Mouse (Mus musculus): ENCODE data around the gene Efna3. TPM values are rescaled to one million over a fixed set of nuclear protein-coding genes. Genes with fewer than 3 reads are reported as not detected.

Efna3 gene
- polyA plus RNA-seq, 1 experiment from 2014 or later = 1.8 TPM

- ATAC-seq (ENCODE audit: extremely low read depth, insufficient number of reproducible peaks, low FRiP score, low TSS enrichment) = no peak
- WGBS = 72% methylated on average over 8 of the region's 8 CpGs
These were observed 27.0 kb downstream of the Efna3 start for GRCm38 (mm10) chr3:89295685-89296230.

DNA sequence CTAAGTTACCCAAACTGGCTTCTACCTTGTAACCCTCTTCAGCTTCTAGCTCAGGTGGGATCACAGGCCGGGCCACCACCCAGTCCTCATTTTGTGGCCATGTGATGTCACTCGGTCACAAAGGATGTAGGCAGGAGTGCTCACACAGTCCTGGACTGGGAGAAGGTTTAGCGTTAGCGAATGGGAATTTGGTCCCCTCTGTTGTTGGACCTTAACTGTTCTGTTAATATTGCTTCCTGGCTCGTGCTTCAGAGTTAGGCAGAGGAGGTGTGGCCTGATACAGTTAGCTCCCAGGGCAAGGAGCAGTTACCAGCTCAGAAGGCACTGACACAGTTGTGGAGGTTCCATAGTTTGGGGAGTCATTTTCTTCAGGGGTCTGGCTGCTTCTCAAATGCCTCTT lies 28.6 kb downstream of the Efna3 start:
- Histone ChIP-seq H3K27me3 (replicated peaks) (no peaks in the 10 kb centered on the region; the same call in 1 of the 2 replicates), H3K27ac (replicated peaks) (no peak overlapping the region), H3K9ac (no peak overlapping the region), H3K36me3 (no peaks in the 10 kb centered on the region), H3K4me2 (no peak overlapping the region), H3K9me3 (no peaks in the 10 kb centered on the region), H3K4me1 (no peaks in the 10 kb centered on the region), H3K4me3 (no peak overlapping the region)
- WGBS = 65% methylated on average over 5 of the region's 5 CpGs
- no peak for ATAC-seq (ENCODE audit: extremely low read depth, insufficient number of reproducible peaks, low FRiP score, low TSS enrichment)

More at GRCm38 (mm10) chr3:89295685-89296230, 27.0 kb downstream of the Efna3 start:
- no peaks in the 10 kb centered on the region for H3K9me3 ChIP-seq
- H3K4me3 ChIP-seq = no peak overlapping the region
- H3K4me1 ChIP-seq = no peaks in the 10 kb centered on the region; the same call in 1 of the 2 replicates
- no peak overlapping the region for H3K4me2 ChIP-seq
- no peak overlapping the region for H3K9ac ChIP-seq
- H3K27ac ChIP-seq (replicated peaks) = no peak overlapping the region
- no peaks in the 10 kb centered on the region for H3K36me3 ChIP-seq
- H3K27me3 ChIP-seq (replicated peaks) = peaks cover 4% of the 10 kb centered on the region; the same call in 1 of the 2 replicates

DNA sequence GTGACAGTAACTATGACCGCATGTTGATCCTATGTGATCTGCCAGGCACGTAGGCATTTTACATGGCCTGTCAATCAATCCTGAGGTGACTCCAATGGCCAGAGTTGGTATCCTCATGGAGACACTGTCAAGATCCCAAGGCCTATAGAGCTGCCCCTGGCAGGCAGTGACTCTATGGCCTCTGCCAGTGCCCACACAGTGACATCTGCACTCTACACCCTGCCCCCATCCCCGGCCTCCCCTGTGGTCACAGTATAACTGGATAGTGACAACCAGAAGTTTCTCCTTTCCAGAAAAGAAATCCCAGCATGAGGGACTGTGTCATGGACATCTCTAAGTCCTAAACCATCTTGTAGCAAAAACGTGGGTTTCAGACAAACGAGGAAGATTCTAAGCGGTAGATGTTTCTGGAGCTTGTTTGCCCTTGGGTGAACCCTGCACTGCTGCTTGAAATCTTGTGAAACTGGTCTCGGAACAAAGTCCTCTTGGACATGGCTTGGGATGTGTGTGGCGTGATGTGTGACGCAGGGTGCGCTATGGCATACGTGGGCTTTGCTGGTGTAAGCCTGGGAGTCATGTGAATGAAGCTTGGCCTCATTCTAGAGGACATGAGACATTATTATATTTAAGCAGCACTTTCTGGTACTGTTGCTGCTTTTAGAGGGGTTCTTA lies 29.4 kb downstream of the Efna3 start:
- Histone ChIP-seq H3K4me2 (no peak overlapping the region), H3K27ac (replicated peaks) (no peak overlapping the region), H3K9me3 (no peaks in the 10 kb centered on the region), H3K4me1 (peaks cover 5% of the 10 kb centered on the region; the same call in 1 of the 2 replicates), H3K27me3 (replicated peaks) (no peaks in the 10 kb centered on the region), H3K4me3 (no peak overlapping the region), H3K9ac (no peak overlapping the region), H3K36me3 (no peaks in the 10 kb centered on the region)
- 84% methylated on average over 11 of the region's 11 CpGs for WGBS
- ATAC-seq (ENCODE audit: extremely low read depth, insufficient number of reproducible peaks, low FRiP score, low TSS enrichment) = no peak

- Histone ChIP-seq H3K4me3 (no peak overlapping the region), H3K36me3 (no peaks in the 10 kb centered on the region), H3K4me2 (no peak overlapping the region), H3K27ac (replicated peaks) (no peak overlapping the region), H3K27me3 (replicated peaks) (no peaks in the 10 kb centered on the region; the same call in 1 of the 2 replicates), H3K4me1 (peaks cover 13% of the 10 kb centered on the region), H3K9ac (no peak overlapping the region), H3K9me3 (no peaks in the 10 kb centered on the region)
- ATAC-seq (ENCODE audit: extremely low read depth, insufficient number of reproducible peaks, low FRiP score, low TSS enrichment) = no peak
- 71% methylated on average over 5 of the region's 5 CpGs for WGBS
These were observed 30.5 kb downstream of the Efna3 start for GRCm38 (mm10) chr3:89292303-89292702.

- Histone ChIP-seq H3K27ac (replicated peaks) (no peak overlapping the region), H3K9me3 (no peaks in the 10 kb centered on the region), H3K4me2 (no peak overlapping the region), H3K4me1 (peaks cover 13% of the 10 kb centered on the region), H3K4me3 (no peak overlapping the region), H3K27me3 (replicated peaks) (no peaks in the 10 kb centered on the region; the same call in 1 of the 2 replicates), H3K9ac (no peak overlapping the region), H3K36me3 (no peaks in the 10 kb centered on the region)
- 40% methylated on average over 10 of the region's 10 CpGs for WGBS
- ATAC-seq (ENCODE audit: extremely low read depth, insufficient number of reproducible peaks, low FRiP score, low TSS enrichment) = no peak
These were observed 30.9 kb downstream of the Efna3 start for GRCm38 (mm10) chr3:89291874-89292273.

DNA sequence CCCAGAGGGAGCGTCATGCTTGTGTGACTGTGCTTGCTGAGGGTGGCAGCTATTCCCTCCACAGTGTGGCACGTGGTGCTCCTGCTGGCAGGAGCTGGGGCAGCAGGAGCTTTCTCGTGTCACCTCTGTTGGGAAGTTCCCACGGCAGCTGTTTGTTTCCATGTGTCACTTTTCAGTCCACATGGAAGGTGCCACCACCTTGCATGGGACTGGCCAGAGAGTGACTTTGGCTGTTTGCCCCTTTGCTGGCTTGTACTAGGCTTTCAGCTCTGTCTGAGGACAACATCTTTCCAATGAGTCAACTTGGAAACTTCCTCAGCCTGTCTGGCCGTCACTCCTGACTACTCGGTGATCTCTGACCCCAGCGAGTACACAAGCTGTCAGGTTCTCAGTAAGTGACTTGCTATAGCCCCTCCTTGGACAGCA lies 34.2 kb downstream of the Efna3 start:
- no peaks in the 10 kb centered on the region for H3K9me3 ChIP-seq
- no peaks in the 10 kb centered on the region for H3K36me3 ChIP-seq
- H3K27me3 ChIP-seq (replicated peaks) = peaks cover 11% of the 10 kb centered on the region; the same call in 1 of the 2 replicates
- WGBS = 22% methylated on average over 7 of the region's 7 CpGs
- H3K4me1 ChIP-seq = peaks cover 13% of the 10 kb centered on the region
- no peak overlapping the region for H3K27ac ChIP-seq (replicated peaks)
- no peak overlapping the region for H3K9ac ChIP-seq
- ATAC-seq (ENCODE audit: extremely low read depth, insufficient number of reproducible peaks, low FRiP score, low TSS enrichment) = no peak
- no peak overlapping the region for H3K4me2 ChIP-seq
- no peak overlapping the region for H3K4me3 ChIP-seq

DNA sequence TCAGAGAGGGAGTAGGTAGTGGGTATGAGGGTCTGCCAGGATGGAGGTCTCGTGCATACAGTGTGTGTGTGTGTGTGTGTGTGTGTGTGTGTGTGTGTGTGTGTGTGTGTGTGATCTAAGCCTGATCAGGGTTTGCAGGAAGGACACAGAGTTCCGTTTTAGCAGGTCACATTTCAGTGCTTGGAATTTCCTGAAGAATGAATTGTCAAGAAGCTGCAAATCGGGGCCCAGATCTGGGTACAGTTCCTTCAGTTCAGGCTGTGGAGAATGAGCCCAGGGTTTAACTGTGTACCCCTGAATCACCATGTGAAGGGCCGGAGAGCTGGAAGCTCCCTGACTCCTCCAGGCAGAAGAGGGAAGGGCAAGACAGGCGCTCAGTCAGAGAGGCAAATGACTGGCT lies 35.5 kb downstream of the Efna3 start:
- H3K9ac ChIP-seq = no peak overlapping the region

GRCm38 (mm10) chr3:89285526-89285925 lies 37.2 kb downstream of the Efna3 start:
- no peak overlapping the region for H3K9ac ChIP-seq
- H3K4me1 ChIP-seq = peaks cover 25% of the 10 kb centered on the region
- H3K4me3 ChIP-seq = no peak overlapping the region
- 34% methylated on average over 2 of the region's 2 CpGs for WGBS
- H3K4me2 ChIP-seq = no peak overlapping the region
- ATAC-seq (ENCODE audit: extremely low read depth, insufficient number of reproducible peaks, low FRiP score, low TSS enrichment) = no peak
- H3K36me3 ChIP-seq = no peaks in the 10 kb centered on the region
- H3K9me3 ChIP-seq = no peaks in the 10 kb centered on the region
- H3K27me3 ChIP-seq (replicated peaks) = peaks cover 17% of the 10 kb centered on the region; the same call in 1 of the 2 replicates
- no peak overlapping the region for H3K27ac ChIP-seq (replicated peaks)

More for the DNA sequence above, 35.5 kb downstream of the Efna3 start:
- Histone ChIP-seq H3K27me3 (replicated peaks) (peaks cover 11% of the 10 kb centered on the region; the same call in 1 of the 2 replicates), H3K4me3 (no peak overlapping the region), H3K36me3 (no peaks in the 10 kb centered on the region), H3K4me1 (peaks cover 13% of the 10 kb centered on the region), H3K27ac (replicated peaks) (peak overlapping the region; percentile 39; the same call in 1 of the 2 replicates), H3K9me3 (no peaks in the 10 kb centered on the region), H3K4me2 (no peak overlapping the region)
- no peak for ATAC-seq (ENCODE audit: extremely low read depth, insufficient number of reproducible peaks, low FRiP score, low TSS enrichment)
- 55% methylated on average over 5 of the region's 5 CpGs for WGBS

- peaks cover 34% of the 10 kb centered on the region for H3K4me1 ChIP-seq
- H3K9ac ChIP-seq = no peak overlapping the region
- no peak for ATAC-seq (ENCODE audit: extremely low read depth, insufficient number of reproducible peaks, low FRiP score, low TSS enrichment)
- H3K9me3 ChIP-seq = no peaks in the 10 kb centered on the region
- H3K27me3 ChIP-seq (replicated peaks) = peaks cover 17% of the 10 kb centered on the region; the same call in 1 of the 2 replicates
- 71% methylated on average over 3 of the region's 3 CpGs for WGBS
- H3K4me2 ChIP-seq = no peak overlapping the region
- H3K27ac ChIP-seq (replicated peaks) = no peak overlapping the region
- no peaks in the 10 kb centered on the region for H3K36me3 ChIP-seq
- H3K4me3 ChIP-seq = no peak overlapping the region
These were observed 38.5 kb downstream of the Efna3 start for GRCm38 (mm10) chr3:89284261-89284660.

GRCm38 (mm10) chr3:89282291-89282643 lies 40.5 kb downstream of the Efna3 start:
- no peaks in the 10 kb centered on the region for H3K9me3 ChIP-seq
- no peak overlapping the region for H3K27ac ChIP-seq (replicated peaks)
- no peak for ATAC-seq (ENCODE audit: extremely low read depth, insufficient number of reproducible peaks, low FRiP score, low TSS enrichment)
- H3K4me3 ChIP-seq = no peak overlapping the region
- no peak overlapping the region for H3K9ac ChIP-seq
- 16% methylated on average over 4 of the region's 4 CpGs for WGBS
- peaks cover 17% of the 10 kb centered on the region; the same call in 1 of the 2 replicates for H3K27me3 ChIP-seq (replicated peaks)
- H3K4me2 ChIP-seq = no peak overlapping the region
- no peaks in the 10 kb centered on the region for H3K36me3 ChIP-seq
- H3K4me1 ChIP-seq = peaks cover 37% of the 10 kb centered on the region

DNA sequence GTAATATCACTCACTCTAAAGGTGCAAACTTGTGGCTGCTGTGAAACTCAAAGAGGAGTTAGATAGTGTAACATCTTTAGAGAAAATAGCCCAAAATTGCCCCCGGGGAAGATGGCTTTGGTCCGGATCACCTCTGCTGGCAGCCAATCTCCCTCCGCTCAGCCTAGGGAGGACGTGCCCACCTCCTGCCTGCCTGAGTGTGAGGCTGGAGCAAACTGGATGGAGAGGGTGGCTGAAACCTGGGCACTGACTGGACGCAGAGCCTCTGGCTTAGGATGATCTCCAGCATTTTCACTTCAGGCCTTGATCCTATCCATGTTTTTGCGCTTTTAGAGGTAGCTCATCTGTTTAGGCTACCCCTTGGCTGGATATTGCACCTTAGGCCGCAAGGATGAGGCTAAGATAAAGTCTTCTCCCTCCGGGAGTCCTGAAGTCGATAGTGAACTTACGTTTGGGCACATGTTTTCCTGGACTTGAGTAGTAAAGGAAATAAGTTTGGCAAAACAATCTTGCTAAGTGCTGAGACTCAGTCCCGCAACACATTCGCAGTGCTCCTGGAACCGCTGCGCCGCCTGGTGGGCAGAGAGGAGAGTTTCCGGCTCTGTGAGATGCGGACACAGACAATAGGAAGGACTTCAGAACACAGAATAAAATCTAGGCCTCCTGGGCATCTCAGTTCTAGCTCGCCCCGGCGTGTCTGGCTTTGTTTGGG lies 41.0 kb downstream of the Efna3 start:
- peaks cover 17% of the 10 kb centered on the region; the same call in 1 of the 2 replicates for H3K27me3 ChIP-seq (replicated peaks)
- no peaks in the 10 kb centered on the region for H3K36me3 ChIP-seq
- H3K9ac ChIP-seq = peak overlapping the region; percentile 86
- H3K4me1 ChIP-seq = peaks cover 42% of the 10 kb centered on the region
- WGBS = 11% methylated on average over 20 of the region's 20 CpGs
- peak overlapping the region; percentile 63; the same call in 1 of the 2 replicates for H3K27ac ChIP-seq (replicated peaks)
- H3K9me3 ChIP-seq = no peaks in the 10 kb centered on the region
- H3K4me2 ChIP-seq = peak overlapping the region; percentile 94
- H3K4me3 ChIP-seq = peak overlapping the region; percentile 66
- no peak for ATAC-seq (ENCODE audit: extremely low read depth, insufficient number of reproducible peaks, low FRiP score, low TSS enrichment)
